Mouse (Mus musculus) adrenal gland, adult 8-10 months (tissue): ENCODE measurements around the gene Alyref2. TPM values are rescaled to one million over a fixed set of nuclear protein-coding genes. Genes with fewer than 3 reads are reported as not detected.

ENCODE experiments used
- DNase-seq: peaks from one replicate; pipeline ENCODE4 v3.0.0; 2022
- total RNA-seq, 4 experiments: library from RNA; stranded (reverse); gene quantifications; 2 replicates each; pipeline ENCODE4 v1.2.4; 2022

The Alyref2 gene
- total RNA-seq, 4 experiments from 2014 or later = 6.0 to 9.4 (median 7.0) TPM

DNA sequence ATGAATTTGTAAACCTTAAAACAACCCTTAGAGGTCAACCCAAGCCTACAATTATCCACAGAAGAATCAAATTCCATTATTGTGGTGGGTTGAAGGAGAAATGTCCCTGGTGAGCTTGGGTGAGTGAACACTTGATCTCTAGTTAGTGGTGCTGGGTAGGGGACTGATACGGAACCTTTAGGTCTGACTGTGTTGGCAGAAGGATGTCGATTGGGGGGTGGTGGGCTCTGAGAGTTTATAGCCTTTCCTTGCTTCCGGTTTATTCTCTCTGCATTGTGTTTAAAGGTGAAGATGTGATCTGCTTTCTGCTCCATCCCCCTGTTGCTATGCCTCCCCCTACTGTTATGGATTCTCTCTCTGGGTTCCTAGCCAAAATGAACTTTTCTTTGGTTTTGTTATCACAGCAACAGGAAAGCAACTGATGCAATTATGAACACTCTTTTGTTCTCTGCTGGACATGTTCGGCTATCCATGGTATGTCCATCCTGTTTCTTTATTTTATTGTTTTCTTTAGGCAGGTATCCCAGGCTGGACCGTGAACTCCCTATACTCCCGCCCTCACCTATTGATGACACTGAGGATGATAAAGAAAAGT lies 2.2 kb upstream of the Alyref2 start:
- DNase-seq = no peak

DNA sequence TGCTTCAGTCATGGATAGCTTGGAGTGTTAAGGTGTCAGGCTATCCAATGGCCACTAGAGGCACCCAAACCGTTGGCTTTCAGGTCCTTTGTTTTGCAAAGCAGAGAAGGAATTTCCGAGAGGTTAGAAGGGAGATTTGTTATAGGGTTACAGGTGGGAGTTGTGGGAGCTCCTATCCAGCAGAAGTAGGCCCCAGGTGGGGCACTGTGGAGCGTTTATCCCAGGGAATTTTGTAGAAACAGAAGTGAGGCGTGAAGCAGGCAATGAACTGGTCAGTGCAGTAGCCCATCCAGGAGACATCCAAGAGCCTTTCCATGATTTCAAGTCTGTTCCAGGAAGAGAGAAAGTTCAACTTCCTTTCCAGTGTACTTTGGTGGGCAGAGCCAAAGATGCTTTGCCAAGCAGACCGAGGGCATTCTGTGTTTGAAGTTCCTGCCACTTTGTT lies 1.6 kb upstream of the Alyref2 start:
- DNase-seq = no peak

DNA sequence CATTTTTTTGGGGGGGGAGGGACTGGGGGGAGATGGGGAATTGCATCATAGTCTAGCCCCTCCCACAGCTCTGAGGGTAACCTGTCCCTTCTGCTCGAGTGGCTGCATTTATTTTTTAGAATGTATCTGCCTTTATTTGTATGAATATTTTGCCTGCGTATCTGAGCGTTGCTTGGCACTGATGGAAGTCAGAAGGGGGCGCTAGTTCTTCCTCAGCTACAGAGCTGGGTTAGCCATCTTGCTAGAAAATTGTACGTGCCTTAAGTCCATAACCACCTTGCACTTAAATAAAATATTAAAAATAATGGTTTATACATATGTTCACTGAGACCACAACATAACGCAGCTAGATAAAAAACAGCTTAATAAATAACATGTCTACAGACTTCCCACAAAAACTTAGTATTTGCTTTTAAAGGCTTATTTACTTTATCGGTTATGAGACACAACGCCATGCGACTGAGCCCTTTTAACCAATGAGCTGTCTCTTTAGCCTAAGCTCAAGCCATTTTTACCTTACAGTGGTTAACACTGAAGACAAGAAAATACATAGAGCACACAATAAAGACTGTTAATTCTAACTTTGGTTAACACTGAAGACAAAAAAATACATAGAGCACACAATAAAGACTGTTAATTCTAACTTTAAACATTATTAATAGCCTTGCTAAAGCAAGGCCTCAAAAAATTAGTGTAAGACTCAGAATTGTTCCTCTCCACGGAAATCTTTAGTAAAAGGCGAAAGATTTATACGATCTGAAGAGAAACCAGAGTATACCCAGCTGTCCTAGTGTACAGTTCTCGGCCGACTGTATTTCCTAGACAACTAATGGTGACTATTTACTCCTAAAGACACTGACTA lies 659 bp upstream of the Alyref2 start:
- no peak for DNase-seq

DNA sequence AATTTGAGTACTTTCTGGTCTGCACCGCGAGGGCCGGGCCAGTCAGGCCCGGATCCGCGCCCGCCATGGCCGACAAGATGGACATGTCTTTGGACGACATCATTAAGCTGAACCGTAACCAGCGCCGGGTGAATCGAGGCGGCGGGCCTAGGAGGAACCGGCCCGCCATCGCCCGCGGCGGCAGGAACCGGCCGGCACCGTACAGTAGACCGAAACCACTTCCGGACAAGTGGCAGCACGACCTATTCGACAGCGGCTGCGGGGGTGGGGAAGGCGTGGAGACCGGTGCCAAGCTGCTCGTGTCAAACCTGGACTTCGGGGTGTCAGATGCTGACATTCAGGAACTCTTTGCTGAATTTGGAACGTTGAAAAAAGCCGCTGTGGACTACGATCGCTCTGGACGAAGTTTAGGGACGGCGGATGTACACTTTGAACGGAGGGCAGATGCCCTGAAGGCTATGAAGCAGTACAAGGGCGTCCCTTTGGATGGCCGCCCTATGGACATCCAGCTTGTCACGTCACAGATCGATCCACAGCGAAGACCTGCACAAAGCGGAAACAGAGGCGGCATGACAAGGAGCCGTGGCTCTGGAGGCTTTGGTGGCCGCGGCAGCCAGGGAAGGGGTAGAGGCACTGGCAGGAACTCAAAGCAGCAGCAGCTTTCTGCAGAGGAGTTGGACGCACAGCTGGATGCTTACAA lies 464 bp downstream of the Alyref2 start:
- peak; percentile 59 for DNase-seq

DNA sequence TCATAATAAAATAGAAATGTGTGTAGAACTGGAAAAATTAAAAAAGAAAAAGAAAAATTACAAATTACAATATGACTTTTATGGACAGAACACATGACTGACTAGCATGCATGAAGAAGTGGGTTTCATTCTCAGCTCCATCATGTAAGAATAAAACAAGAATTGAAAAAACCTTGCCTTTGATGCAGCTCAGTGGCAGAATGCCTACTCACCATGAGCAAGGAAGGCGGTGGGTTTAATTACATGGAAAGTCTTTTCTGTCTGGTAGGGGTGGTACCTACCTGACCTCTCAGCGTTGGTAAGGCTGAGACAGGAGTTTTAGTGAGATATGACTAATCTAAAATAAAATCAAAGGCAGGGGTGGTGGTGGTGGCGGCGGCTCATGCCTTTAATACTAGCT lies 1.3 kb downstream of the Alyref2 start:
- no peak for DNase-seq

GRCm38 (mm10) chr1:171513234-171513633 lies 10.0 kb downstream of the Alyref2 start:
- DNase-seq = no peak

GRCm38 (mm10) chr1:171513760-171514159 lies 10.5 kb downstream of the Alyref2 start:
- no peak for DNase-seq

DNA sequence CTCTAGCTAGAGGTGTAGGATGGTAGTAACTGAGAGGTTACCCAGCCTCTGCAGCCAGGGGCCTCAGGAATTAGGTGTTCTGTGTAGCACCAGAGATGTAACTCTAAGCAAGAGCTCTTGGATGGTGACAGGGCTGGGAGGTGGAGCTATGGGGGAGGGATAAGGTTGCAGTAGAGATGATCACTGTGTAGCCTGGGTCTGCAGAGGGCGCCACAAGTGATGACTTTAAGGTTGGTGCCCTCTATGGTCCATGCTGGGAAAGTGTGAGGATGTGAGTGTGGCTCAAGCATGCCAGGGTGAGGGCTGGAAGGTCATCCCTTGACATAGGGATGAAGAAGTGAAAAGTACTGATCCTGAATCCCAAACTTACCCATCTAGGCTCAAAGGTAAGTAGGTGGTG lies 11.8 kb downstream of the Alyref2 start:
- no peak for DNase-seq

DNA sequence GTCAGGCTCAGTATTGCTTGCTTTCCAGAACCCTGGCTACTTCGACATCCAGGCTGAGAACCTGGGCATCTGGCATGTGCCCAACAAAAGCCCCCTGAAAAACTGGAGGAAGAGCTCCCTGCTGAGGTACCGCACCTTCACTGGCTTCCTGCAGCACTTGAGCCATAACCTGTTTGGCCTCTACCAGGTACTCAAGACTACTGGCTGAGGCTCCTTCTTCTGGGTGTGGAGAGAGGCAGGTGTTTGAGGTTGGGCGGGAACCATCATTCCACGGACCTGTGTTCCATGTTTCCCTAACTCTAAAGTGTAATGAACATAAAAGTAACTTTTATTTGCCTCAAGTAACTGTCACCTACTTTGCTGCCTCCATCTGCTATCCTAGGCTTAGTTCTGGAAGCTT lies 12.3 kb downstream of the Alyref2 start:
- DNase-seq = no peak

GRCm38 (mm10) chr1:171531367-171531766 lies 28.1 kb downstream of the Alyref2 start:
- no peak for DNase-seq

DNA sequence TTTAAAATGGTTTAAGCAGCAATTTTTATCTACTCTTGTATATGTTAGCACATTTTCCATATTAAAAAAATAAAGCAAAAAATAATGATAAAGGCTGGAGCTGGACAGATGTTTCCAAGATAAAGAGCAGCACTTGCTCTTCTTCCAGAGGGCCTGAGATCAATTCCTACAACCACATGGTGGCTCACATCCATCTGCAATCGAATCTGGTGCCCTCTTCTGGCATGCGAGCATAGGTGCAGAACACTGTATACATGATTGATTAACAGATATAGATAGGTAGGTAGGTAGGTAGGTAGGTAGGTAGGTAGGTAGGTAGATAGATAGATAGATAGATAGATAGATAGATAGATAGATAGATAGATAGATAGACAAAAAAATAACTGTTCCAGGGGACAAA lies 29.6 kb downstream of the Alyref2 start:
- no peak for DNase-seq

DNA sequence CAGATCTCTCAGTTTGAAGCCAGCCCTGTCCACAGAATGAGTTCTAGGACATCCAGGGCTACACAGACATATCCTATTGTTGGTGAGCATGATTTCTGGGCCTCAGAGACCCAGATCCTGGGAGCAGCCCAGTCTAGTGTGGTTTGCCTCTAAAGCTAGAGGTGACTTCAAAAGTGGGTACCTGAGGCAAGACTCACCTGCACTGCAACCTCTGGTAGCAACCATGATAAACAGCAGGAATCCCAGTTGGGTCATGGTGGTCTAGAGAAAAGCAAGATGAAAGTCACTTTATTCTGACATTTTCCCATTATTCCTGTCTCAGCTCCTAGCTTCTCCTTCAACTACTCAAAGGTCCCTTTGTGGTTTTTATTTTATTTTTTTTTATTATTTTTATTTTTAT lies 31.3 kb downstream of the Alyref2 start:
- no peak for DNase-seq

- no peak for DNase-seq
These were observed 31.9 kb downstream of the Alyref2 start, which contains the start of gene Itln1 for GRCm38 (mm10) chr1:171535194-171535593. Gene Itln1, minus strand, starts transcription at chr1:171535294.

DNA sequence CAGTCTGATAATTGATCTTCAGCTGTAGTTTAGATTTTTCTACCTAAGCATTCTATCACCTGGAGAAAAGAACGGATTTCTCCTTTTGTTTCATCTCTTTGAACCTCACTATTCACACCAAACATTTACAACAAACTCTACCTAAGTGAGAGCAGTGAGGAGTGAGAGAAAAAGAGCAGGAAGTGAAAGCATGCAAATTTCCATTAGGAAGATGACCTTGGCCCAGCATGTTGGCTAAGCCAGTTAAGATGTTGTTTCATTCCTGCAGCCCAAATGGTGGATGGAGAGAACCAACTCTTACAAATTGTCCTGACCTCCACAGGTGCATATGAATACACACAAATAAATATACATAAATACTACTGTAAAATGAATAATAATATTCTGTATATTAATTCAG lies 37.4 kb downstream of the Alyref2 start:
- DNase-seq = no peak

GRCm38 (mm10) chr1:171551326-171551725 lies 48.0 kb downstream of the Alyref2 start:
- DNase-seq = no peak

DNA sequence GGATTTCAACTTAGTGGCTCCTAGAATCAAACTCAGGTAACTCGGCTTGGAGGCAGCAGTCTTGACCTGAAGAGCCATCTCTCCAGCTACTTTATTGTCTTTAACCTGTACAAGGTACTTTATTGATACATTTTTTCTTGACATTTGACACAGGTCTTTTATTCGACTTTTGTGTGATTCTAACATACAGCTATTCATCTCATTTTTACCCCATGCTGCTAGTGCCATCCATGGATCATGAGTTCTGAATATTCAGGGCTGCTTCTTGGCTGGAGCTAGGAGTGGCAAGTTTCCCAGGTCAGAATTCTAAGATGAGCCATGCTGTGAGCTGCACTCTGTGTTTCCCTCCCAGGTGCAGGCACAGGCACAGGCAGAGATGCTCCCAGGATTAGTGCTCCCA lies 49.0 kb downstream of the Alyref2 start:
- DNase-seq = no peak

GRCm38 (mm10) chr1:171553359-171554341 lies 50.4 kb downstream of the Alyref2 start:
- no peak for DNase-seq

Other genes starting within 250 kb of the Alyref2 start
- gene B4galt3, start 233.2 kb upstream of the Alyref2 start, total RNA-seq = 10 to 100 TPM; 28.5 to 44.8 (median 43.0) TPM
- gene Ppox, start 222.3 kb upstream of the Alyref2 start, total RNA-seq = 10 to 100 TPM; 39.7 to 86.2 (median 65.6) TPM
- 10 to 100 TPM; 39.3 to 64.7 (median 52.0) TPM for gene Usp21, start 215.5 kb upstream of the Alyref2 start, total RNA-seq
- gene Ufc1, start 208.5 kb upstream of the Alyref2 start, total RNA-seq = 100 to 1,000 TPM; 179 to 200 (median 194) TPM
- 10 to 100 TPM; 31.0 to 45.9 (median 36.7) TPM for gene Dedd, start 174.3 kb upstream of the Alyref2 start, total RNA-seq
- gene Nit1, start 157.8 kb upstream of the Alyref2 start, total RNA-seq = 100 to 1,000 TPM in 1 of 4 experiments, 10 to 100 TPM in 3; 81.4 to 103 (median 89.6) TPM
- gene Pfdn2, start 157.8 kb upstream of the Alyref2 start, total RNA-seq = 100 to 1,000 TPM in 2 of 4 experiments, 10 to 100 TPM in 2; 76.7 to 184 (median 115) TPM
- gene Klhdc9, start 142.7 kb upstream of the Alyref2 start, total RNA-seq = 10 to 100 TPM in 1 of 4 experiments, 1 to 10 TPM in 3; 1.7 to 13.1 (median 6.2) TPM
- gene Nectin4, start 133.4 kb upstream of the Alyref2 start, total RNA-seq = under 1 TPM; 0.10 to 0.54 (median 0.31) TPM
- 1 to 10 TPM; 3.4 to 7.5 (median 5.5) TPM for gene Arhgap30, start 114.5 kb upstream of the Alyref2 start, total RNA-seq
- 10 to 100 TPM; 61.4 to 94.4 (median 75.4) TPM for gene Usf1, start 92.2 kb upstream of the Alyref2 start, total RNA-seq
- gene Tstd1, start 84.6 kb upstream of the Alyref2 start, total RNA-seq = 1 to 10 TPM; 1.7 to 8.1 (median 5.3) TPM
- gene F11r, start 65.9 kb upstream of the Alyref2 start, total RNA-seq = 10 to 100 TPM; 26.4 to 53.3 (median 39.5) TPM
- not detected for gene Itln1, start 31.8 kb downstream of the Alyref2 start, total RNA-seq
- gene Cd244a, start 55.7 kb downstream of the Alyref2 start, total RNA-seq = 1 to 10 TPM in 2 of 4 experiments, under 1 TPM in 2; 0.71 to 1.3 (median 0.97) TPM
- 1 to 10 TPM in 3 of 4 experiments, under 1 TPM in 1; 0.64 to 3.2 (median 2.1) TPM for gene Ly9, start 103.9 kb downstream of the Alyref2 start, total RNA-seq
- gene Slamf7, start 149.6 kb downstream of the Alyref2 start, total RNA-seq = 1 to 10 TPM in 3 of 4 experiments, under 1 TPM in 1; 0.73 to 4.3 (median 2.0) TPM
- 1 to 10 TPM; 2.5 to 6.8 (median 4.1) TPM for gene Cd48, start 178.5 kb downstream of the Alyref2 start, total RNA-seq